Mouse (Mus musculus) liver, postnatal 0 days (tissue): ENCODE results near the gene Aatf.

ENCODE experiments used
- CTCF ChIP-seq: sonication (generic); IDR thresholded peaks from 2 replicates; pipeline ENCODE4 v1.5.1; 2016; ENCODE audit warnings: antibody characterized with exemption, low read depth
- EP300 ChIP-seq: IDR thresholded peaks from 2 replicates; pipeline ENCODE4 v1.6.1; 2016; ENCODE audit warnings: antibody characterized with exemption, low read depth, mild to moderate bottlenecking

DNA sequence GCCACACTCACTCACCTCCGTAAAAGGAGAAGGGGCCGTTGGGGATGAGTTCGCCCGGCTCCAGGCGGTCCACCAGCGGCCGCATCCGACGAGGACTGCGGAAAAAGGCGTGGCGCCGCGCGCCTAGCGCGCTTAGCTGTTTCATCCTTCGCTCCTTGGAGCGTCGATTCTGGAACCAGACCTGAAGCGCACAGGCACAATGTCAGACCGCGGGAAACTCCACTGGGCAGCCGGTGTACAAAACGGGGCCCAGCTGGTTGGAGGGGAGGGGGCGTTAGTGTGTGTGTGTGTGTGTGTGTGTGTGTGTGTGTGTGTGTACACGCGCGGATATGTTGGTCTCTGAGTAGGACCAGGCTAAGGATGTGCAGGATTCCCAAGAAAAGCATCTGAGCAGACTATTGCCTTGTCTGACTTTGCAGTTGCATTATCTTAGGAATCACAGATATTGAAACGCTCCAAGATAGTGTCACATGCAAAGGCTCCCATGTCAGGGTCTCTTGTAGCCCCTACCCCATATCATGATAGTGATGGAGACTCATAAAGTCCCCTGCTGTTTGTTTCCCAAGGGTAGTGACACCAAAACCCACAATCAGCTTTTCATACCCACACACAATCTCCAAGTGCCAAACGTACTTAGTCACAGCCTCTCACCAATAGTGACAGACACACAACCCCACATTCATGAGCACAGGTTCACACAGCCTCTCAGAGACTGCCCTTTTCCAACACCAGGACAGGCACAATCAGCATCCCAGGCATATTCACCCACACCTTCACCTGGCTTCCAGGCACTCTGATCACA lies 7.1 kb upstream of the Aatf start:
- TF ChIP-seq CTCF, result no peak
- TF ChIP-seq EP300, result no peak
